26 mouse cellular contexts compared by ENCODE assay signal in the genomic region with DNA sequence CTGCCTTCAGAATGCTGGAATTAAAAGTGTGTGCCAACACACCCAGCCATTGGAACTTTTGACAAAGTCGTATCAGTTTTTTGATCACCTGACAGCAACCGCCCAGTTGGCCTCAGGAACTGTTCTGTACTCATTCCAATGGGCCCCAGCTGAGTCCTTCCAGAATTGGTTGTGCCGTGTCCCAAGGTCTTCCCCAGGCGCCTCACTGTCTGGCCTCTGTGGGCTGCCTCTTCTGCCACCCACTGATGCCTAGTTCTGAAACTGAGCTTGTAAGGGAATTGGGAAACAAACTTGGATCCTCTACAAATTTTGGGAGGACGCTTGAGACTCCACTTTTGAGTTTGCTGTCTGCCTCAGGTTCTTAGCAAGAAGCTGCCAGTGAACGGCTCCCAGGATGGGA. TPM values are rescaled to one million over a fixed set of nuclear protein-coding genes. Genes with fewer than 3 reads are reported as not detected.
DNase-seq lines count a peak whose midpoint lies in the region; ATAC-seq and TF ChIP-seq lines count a peak whose summit lies in the region.
"Had no signal": no experiment of that assay in that cellular context is flagged by ENCODE, and none has a peak within 500 bp of the region (broad histone marks: within the 10 kb centered on the region; RNA-seq: fewer than 3 reads in every experiment).

No protein-coding gene starts in this region.

- no peak for TF ChIP-seq CTCF in heart, postnatal 0 days (IDR thresholded peaks at IDR 0.05; ENCODE audit: low read depth)

- no peak overlapping the region for H3K4me2 ChIP-seq in heart, embryonic 12.5 days
- no peak overlapping the region for H3K4me2 ChIP-seq in heart, postnatal 0 days (ENCODE audit: low read depth, low read length)
- H3K4me2 ChIP-seq: intestine, embryonic 15.5 days; midbrain, embryonic 12.5 days; neural tube, embryonic 15.5 days had no signal

- H3K4me1 ChIP-seq in heart, embryonic 12.5 days (replicated peaks), result peaks cover 13% of the 10 kb centered on the region
- H3K4me1 ChIP-seq in heart, postnatal 0 days (ENCODE audit: control insufficient read depth, insufficient read depth), result peaks cover 5% of the 10 kb centered on the region; the same call in 1 of the 2 replicates
- H3K4me1 ChIP-seq: hindbrain, embryonic 10.5 days; intestine, embryonic 15.5 days; limb, embryonic 10.5 days; midbrain, embryonic 12.5 days; neural tube, embryonic 15.5 days had no signal

- H3K36me3 ChIP-seq in heart, embryonic 12.5 days, result no peaks in the 10 kb centered on the region
- H3K36me3 ChIP-seq in heart, postnatal 0 days (replicated peaks; ENCODE audit: control insufficient read depth, insufficient read depth, low read length), result no peaks in the 10 kb centered on the region
- H3K36me3 ChIP-seq: G1E; hindbrain, embryonic 10.5 days; intestine, embryonic 15.5 days; limb, embryonic 10.5 days; midbrain, embryonic 12.5 days; neural tube, embryonic 15.5 days had no signal

- H3K27me3 ChIP-seq in heart, embryonic 12.5 days (replicated peaks), result no peaks in the 10 kb centered on the region
- no peaks in the 10 kb centered on the region for H3K27me3 ChIP-seq in heart, postnatal 0 days (ENCODE audit: control insufficient read depth, insufficient read depth, low read length)
- H3K27me3 ChIP-seq: CH12.LX; intestine, embryonic 15.5 days; midbrain, embryonic 12.5 days; neural tube, embryonic 15.5 days had no signal

- H3K27ac ChIP-seq in heart, embryonic 12.5 days (ENCODE audit: poor library complexity, severe bottlenecking), result no peak overlapping the region
- peak overlapping the region; percentile 46; the same call in 1 of the 2 replicates for H3K27ac ChIP-seq in heart, postnatal 0 days (ENCODE audit: low read depth)
- H3K27ac ChIP-seq: gastrocnemius, adult 2 months; hindbrain, embryonic 10.5 days; intestine, embryonic 15.5 days; limb, embryonic 10.5 days; midbrain, embryonic 12.5 days; neural tube, embryonic 15.5 days had no signal

- no peak overlapping the region for H3K9ac ChIP-seq in heart, embryonic 12.5 days
- no peak overlapping the region for H3K9ac ChIP-seq in heart, postnatal 0 days (replicated peaks; ENCODE audit: low read depth, low read length)
- H3K9ac ChIP-seq: intestine, embryonic 15.5 days; liver, postnatal 0 days; midbrain, embryonic 12.5 days; neural tube, embryonic 15.5 days had no signal

- H3K4me3 ChIP-seq in heart, embryonic 12.5 days, result no peak overlapping the region
- no peak overlapping the region for H3K4me3 ChIP-seq in heart, postnatal 0 days (ENCODE audit: low read depth, low read length)
- H3K4me3 ChIP-seq: gastrocnemius, adult 2 months; hindbrain, embryonic 10.5 days; intestine, embryonic 15.5 days; limb, embryonic 10.5 days; midbrain, embryonic 12.5 days; neural tube, embryonic 15.5 days had no signal

- no peak for ATAC-seq in heart, embryonic 12.5 days (ENCODE audit: insufficient number of reproducible peaks, low FRiP score)
- no peak for ATAC-seq in heart, postnatal 0 days (ENCODE audit: insufficient read depth, low read depth)
- ATAC-seq: forebrain, embryonic 14.5 days; hindbrain, embryonic 16.5 days; intestine, embryonic 15.5 days; liver, postnatal 0 days; lung, postnatal 0 days had no signal

- DNase-seq in heart, adult 9 months (ENCODE audit: low spot score in 2 of 2), result peak; percentile 40 to 49
- DNase-seq in adrenal gland, adult (ENCODE audit: inconsistent age in 2 of 2, low spot score in 1 of 2), result peak; percentile 54 to 85
- DNase-seq in adrenal gland, postnatal 10 days, result peak; percentile 70
- DNase-seq in heart, postnatal 0 days (ENCODE audit: low spot score), result no peak
- DNase-seq in layer of hippocampus, postnatal 36 days, result no peak
- no peak for DNase-seq in right cerebral cortex, postnatal 25 days
- DNase-seq: B cell, adult 2 months; cerebellum, adult 9-10 months; gastrocnemius, adult 2 months; kidney, adult 9 months; kidney, postnatal 14 days; liver; liver, postnatal 0 days; retina, postnatal 1 day; thymus, postnatal 25 days had no signal

- TF ChIP-seq EP300 in heart, postnatal 0 days (IDR thresholded peaks at IDR 0.05; ENCODE audit: low read depth), result no peak

- 71% methylated on average over 6 of the region's 6 CpGs for WGBS in heart, embryonic 12.5 days
- WGBS in heart, postnatal 0 days, result 61% methylated on average over 6 of the region's 6 CpGs

- peaks cover 7% of the 10 kb centered on the region; the same call in 1 of the 2 replicates for H3K9me3 ChIP-seq in heart, embryonic 12.5 days (replicated peaks)
- H3K9me3 ChIP-seq in heart, postnatal 0 days (replicated peaks; ENCODE audit: control insufficient read depth, low read length), result no peaks in the 10 kb centered on the region
- H3K9me3 ChIP-seq: G1E; hindbrain, embryonic 10.5 days; intestine, embryonic 15.5 days; limb, embryonic 10.5 days; midbrain, embryonic 12.5 days; neural tube, embryonic 15.5 days had no signal

RNA-seq across cellular contexts. Expression of gene Bag3, which starts 23.6 kb away (rescaled TPM):
- 21.3 and 22.0 TPM in 2 replicates for polyA plus RNA-seq in heart, embryonic 12.5 days (2016; fragmentation: Nextera tagmentation; extraction: Ambion mirVana)
- 100 to 1,000 TPM in 1 of 2 experiments, 10 to 100 TPM in 1; 77.1 to 125 TPM for total RNA-seq in adrenal gland, postnatal 10 days (2021)
- 60.3 and 75.3 TPM in 2 replicates for total RNA-seq in heart, postnatal 0 days (2014; rRNA removed; ENCODE audit: low replicate concordance)
- polyA plus RNA-seq in heart, postnatal 0 days (2015; fragmentation: Nextera tagmentation; extraction: Ambion mirVana), result 43.8 and 46.3 TPM in 2 replicates
- 10 to 100 TPM; 12.0 to 13.9 TPM for total RNA-seq in layer of hippocampus, postnatal 36 days (2021)

RNA-seq across cellular contexts. Expression of gene Tial1, which starts 38.3 kb away (rescaled TPM):
- polyA plus RNA-seq in heart, embryonic 12.5 days (2016; fragmentation: Nextera tagmentation; extraction: Ambion mirVana), result 20.6 and 21.9 TPM in 2 replicates
- total RNA-seq in adrenal gland, postnatal 10 days (2021), result 10 to 100 TPM; 77.5 to 92.0 TPM
- 27.4 and 59.5 TPM in 2 replicates for total RNA-seq in heart, postnatal 0 days (2014; rRNA removed; ENCODE audit: low replicate concordance)
- 10.8 and 13.3 TPM in 2 replicates for polyA plus RNA-seq in heart, postnatal 0 days (2015; fragmentation: Nextera tagmentation; extraction: Ambion mirVana)
- total RNA-seq in layer of hippocampus, postnatal 36 days (2021), result 100 to 1,000 TPM; 116 to 124 TPM

Comparison
In these comparisons a context has a peak if more than half of its experiments do, and no peak if none do; other contexts are left out.
1. DNase-seq: peak in heart, adult 9 months (2 of 2), adrenal gland, adult (2 of 2) and adrenal gland, postnatal 10 days (single experiment); none in heart, postnatal 0 days (single experiment), layer of hippocampus, postnatal 36 days (0 of 2) and right cerebral cortex, postnatal 25 days (single experiment).